Mouse (Mus musculus) embryonic facial prominence, embryonic 12.5 days (tissue): ENCODE results near the gene Hbq1a. TPM values are rescaled to one million over a fixed set of nuclear protein-coding genes. Genes with fewer than 3 reads are reported as not detected.

Experiments used
- ATAC-seq: fragments of 200-750 bp; cut with Nextera tagmentation; 2 replicates; pipeline ENCODE4 v1.8.0; 2017; ENCODE audit not compliant: insufficient number of reproducible peaks, insufficient read depth, low FRiP score, low TSS enrichment
- H3K27ac ChIP-seq: fragments of 300-500 bp; sonication (generic); 2 replicates; pipeline ENCODE4 v1.5.1; 2016; ENCODE audit warnings: mild to moderate bottlenecking
- H3K27me3 ChIP-seq: fragments of 300-500 bp; sonication (generic); 2 replicates; pipeline ENCODE4 v1.6.1; 2016; ENCODE audit warnings: mild to moderate bottlenecking, moderate library complexity
- H3K36me3 ChIP-seq: fragments of 300-500 bp; sonication (generic); 2 replicates; pipeline ENCODE4 v1.6.1; 2016; ENCODE audit warnings: mild to moderate bottlenecking
- H3K4me1 ChIP-seq: fragments of 300-500 bp; sonication (generic); 2 replicates; pipeline ENCODE4 v1.6.1; 2016
- H3K4me2 ChIP-seq: fragments of 300-500 bp; sonication (generic); replicated peaks from 2 replicates; pipeline ENCODE4 v1.6.1; 2016; ENCODE audit warnings: mild to moderate bottlenecking, moderate library complexity
- H3K4me3 ChIP-seq: fragments of 300-500 bp; sonication (generic); 2 replicates; pipeline ENCODE4 v1.5.1; 2016; ENCODE audit warnings: mild to moderate bottlenecking
- H3K9ac ChIP-seq: fragments of 300-500 bp; sonication (generic); 2 replicates; pipeline ENCODE4 v1.6.1; 2016; ENCODE audit warnings: mild to moderate bottlenecking, moderate library complexity
- H3K9me3 ChIP-seq: fragments of 300-500 bp; sonication (generic); 2 replicates; pipeline ENCODE4 v1.6.1; 2016; ENCODE audit warnings: mild to moderate bottlenecking, moderate library complexity
- WGBS: fragments of 180-500 bp; shearing (Covaris S2); methylation state at CpG from one replicate; pipeline ENCODE4 v1.1.7; 2016; 5-methylcytosine and 5-hydroxymethylcytosine counted together
- polyA plus RNA-seq: library from polyadenylated mRNA; unstranded; fragments of >200 nt; fragmentation: Nextera tagmentation; extraction: Ambion mirVana; gene quantifications from 2 replicates; pipeline ENCODE4 v1.2.1, GENCODE M21; 2016

The Hbq1a gene
- polyA plus RNA-seq, 1 experiment from 2014 or later, result not detected

DNA sequence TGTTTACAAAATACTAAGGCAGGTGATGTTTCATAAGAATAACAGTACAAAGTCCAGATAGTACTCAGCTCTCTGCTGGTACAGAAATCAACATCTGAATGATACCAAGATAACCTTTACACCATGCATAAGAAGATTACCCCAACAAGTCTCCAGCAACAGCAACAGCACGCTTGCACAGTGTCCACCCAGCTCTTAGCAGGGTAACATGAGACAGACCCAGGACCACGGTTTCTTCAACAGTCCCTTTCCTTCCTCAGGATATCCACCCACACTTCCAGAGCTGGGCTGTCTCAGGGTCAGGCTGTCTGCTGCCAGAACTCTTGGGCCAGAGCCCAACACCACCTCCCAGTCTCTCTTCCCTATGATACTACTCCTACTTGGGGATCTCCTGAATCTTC is 39.3 kb downstream of the Hbq1a start:
- 0 out of 2 replicates have a peak, but pooled peaks cover 5% of the 10 kb centered on the region for H3K4me1 ChIP-seq
- H3K27ac ChIP-seq, result no peak overlapping the region
- H3K9ac ChIP-seq, result no peak overlapping the region
- no peak overlapping the region for H3K4me3 ChIP-seq
- no peaks in the 10 kb centered on the region for H3K36me3 ChIP-seq
- ATAC-seq, result no peak
- H3K27me3 ChIP-seq, result no peaks in the 10 kb centered on the region
- 62% methylated on average over 2 of the region's 2 CpGs for WGBS
- H3K9me3 ChIP-seq, result peaks cover 4% of the 10 kb centered on the region
- H3K4me2 ChIP-seq, result no peak overlapping the region

DNA sequence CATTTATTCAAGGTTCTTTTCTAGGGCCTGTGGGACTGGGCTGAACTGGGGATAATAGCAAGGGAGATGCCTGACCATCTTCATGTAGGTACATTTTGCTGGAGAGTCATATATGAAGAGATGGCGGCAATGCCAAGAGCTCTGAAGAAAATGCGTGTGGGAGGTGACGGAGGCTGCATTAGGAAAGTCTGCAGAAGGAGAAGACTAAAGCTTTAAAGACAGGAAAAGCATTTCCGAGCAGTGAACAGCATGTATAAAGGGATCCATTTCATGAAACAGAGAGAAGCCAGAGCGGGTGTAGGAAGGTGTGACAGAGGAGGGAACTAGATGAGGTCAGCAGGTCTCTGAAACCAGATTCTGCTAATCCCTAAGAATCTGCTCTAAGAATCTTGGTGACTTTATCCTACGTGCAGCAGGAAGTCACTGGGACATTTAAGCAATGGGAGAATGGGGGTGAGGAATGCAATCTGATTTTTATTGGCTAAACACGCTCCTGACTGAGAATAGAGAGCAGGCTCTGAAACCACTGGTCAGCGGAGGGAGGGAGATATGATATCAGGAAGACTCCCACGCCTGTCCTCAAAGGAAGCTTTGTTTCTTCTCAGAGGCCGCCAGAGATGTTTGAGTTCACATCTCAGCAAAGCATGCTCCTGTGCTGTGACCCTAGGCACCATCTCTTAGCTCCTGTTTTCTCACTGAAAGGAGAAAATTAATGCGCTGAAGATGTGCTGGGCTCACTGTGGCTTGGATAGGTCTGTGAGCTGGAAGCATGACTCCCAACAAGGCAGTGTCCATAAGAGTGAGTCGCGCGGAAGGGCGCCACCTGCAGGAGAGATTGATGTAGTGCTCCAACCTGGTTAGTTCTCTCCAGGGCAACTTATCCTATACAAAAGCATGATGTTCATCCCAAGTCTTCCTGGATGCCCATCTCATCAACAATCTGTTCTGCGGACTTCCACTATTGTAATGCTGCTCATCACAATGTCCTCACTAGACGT is 40.9 kb downstream of the Hbq1a start:
- no peak overlapping the region for H3K4me3 ChIP-seq
- 0 out of 2 replicates have a peak, but pooled peaks cover 5% of the 10 kb centered on the region for H3K4me1 ChIP-seq
- no peak for ATAC-seq
- no peaks in the 10 kb centered on the region for H3K36me3 ChIP-seq
- H3K9ac ChIP-seq, result no peak overlapping the region
- H3K4me2 ChIP-seq, result no peak overlapping the region
- H3K27ac ChIP-seq, result no peak overlapping the region
- H3K9me3 ChIP-seq, result peaks cover 4% of the 10 kb centered on the region
- no peaks in the 10 kb centered on the region for H3K27me3 ChIP-seq
- 35% methylated on average over 17 of the region's 17 CpGs for WGBS

DNA sequence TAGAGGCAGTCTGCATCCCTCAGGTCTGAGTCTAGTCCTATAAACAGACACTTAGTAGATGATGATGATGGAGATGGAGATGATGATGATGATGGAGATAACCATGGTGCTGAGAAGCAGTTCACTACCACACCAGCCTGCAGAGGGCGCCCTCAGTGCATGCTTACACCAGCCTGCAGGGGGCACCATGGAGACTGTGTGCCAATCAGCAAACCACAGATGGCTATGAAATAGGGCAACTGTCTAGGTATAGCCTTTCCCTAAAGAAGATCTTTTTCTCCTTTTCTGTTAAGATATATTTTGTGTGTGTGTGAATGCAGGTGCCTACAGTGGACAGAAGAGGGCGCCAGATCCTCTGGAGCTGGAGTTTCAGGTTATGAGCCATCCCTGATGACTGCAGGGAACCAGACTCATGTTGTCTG is 42.9 kb downstream of the Hbq1a start:
- 8% methylated on average over 2 of the region's 2 CpGs for WGBS
- H3K9me3 ChIP-seq, result no peaks in the 10 kb centered on the region; the same call in 1 of the 2 replicates
- no peak overlapping the region for H3K4me3 ChIP-seq
- H3K27ac ChIP-seq, result no peak overlapping the region
- ATAC-seq, result no peak
- H3K9ac ChIP-seq, result no peak overlapping the region; the same call in 1 of the 2 replicates
- no peak overlapping the region for H3K4me2 ChIP-seq
- H3K27me3 ChIP-seq, result no peaks in the 10 kb centered on the region
- 0 out of 2 replicates have a peak, but pooled peaks cover 11% of the 10 kb centered on the region for H3K4me1 ChIP-seq
- no peaks in the 10 kb centered on the region for H3K36me3 ChIP-seq

DNA sequence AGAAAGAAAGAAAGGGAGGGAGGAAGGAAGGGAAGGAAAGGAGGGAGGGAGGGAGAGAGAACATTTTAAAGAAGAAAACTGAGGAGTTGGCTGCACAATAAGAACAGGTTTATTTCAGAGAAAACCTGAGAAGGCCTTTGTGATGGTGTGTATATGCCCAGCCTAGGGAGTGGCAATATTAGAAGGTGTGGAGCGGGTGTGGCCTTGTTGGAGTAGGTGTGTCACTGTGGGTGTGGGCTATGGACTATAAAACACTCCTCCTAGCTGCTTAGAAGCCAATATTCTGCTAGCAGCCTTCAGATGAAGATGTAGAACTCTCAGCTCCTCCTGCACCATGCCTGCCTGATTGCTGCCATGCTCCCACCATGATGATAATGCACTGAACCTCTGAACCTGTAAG is 43.5 kb downstream of the Hbq1a start:
- Histone ChIP-seq H3K4me2 (no peak overlapping the region), H3K27me3 (no peaks in the 10 kb centered on the region), H3K4me3 (no peak overlapping the region), H3K9ac (no peak overlapping the region), H3K36me3 (no peaks in the 10 kb centered on the region), H3K4me1 (0 out of 2 replicates have a peak, but pooled peaks cover 11% of the 10 kb centered on the region), H3K9me3 (no peaks in the 10 kb centered on the region; the same call in 1 of the 2 replicates), H3K27ac (no peak overlapping the region)
- WGBS, result 90% methylated on average over 1 of the region's 1 CpGs
- ATAC-seq, result no peak

DNA sequence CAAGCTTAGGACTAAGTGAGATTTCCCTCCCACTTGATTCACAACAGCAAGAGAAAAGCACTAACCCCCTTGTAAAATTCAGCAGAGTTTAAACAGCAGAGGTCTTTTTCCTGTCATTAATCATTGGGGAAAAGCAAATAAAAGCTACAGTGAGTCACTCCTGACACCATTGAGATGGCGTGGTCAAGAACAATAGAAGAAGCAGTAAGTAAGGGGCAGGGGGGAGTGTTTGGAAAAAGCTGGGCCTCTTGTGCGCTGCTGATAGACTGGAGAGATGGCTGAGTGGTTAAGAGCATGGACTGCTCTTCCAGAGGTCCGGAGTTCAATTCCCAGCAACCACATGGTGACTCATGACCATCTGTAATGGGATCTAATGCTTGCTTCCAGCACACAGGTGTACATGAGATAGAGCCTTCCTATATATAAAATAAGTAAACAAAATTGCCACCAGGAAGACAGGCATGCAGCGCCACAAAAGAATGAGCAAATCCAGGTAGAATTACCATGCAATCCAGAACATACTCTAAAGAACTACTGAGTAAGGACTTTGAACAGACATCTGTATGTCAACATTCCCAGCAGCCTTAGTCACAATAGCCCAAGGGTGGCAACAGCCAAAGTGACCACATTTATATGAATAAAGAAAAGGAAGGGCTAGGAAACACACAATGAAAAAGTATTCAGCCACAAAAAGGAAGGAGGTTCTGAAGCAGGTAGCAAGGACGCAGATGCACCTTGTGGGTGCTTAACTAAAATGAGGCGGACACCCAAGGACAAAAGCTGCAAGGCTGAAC is 45.8 kb downstream of the Hbq1a start:
- Histone ChIP-seq H3K4me3 (no peak overlapping the region), H3K27me3 (no peaks in the 10 kb centered on the region), H3K4me2 (no peak overlapping the region), H3K9me3 (no peaks in the 10 kb centered on the region; the same call in 1 of the 2 replicates), H3K4me1 (peaks cover 29% of the 10 kb centered on the region), H3K36me3 (peaks cover under 1% of the 10 kb centered on the region; the same call in 1 of the 2 replicates), H3K27ac (no peak overlapping the region), H3K9ac (no peak overlapping the region)
- ATAC-seq, result no peak
- 83% methylated on average over 6 of the region's 6 CpGs for WGBS

DNA sequence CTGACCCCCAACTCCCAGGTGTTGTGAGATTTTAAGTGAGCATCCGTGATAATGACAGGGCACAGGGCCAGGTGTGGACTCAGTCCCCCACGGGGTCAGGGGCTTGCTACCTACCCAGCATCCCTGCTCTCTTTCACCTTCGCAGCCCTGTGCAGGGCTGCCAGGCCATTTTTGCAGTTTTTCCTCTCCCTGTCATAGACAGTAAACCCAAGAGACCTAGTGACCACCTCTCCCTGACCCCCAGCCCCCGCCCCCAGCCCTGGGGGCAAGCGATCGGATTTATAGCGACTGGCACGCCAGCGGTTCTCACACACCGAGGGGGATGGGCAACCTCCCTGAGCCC is 47.4 kb downstream of the Hbq1a start:
- H3K27me3 ChIP-seq, result no peaks in the 10 kb centered on the region
- H3K36me3 ChIP-seq, result peaks cover 16% of the 10 kb centered on the region
- H3K4me3 ChIP-seq, result peak overlapping the region; percentile 90
- H3K4me2 ChIP-seq, result peak overlapping the region; percentile 70
- peak overlapping the region; percentile 87 for H3K27ac ChIP-seq
- H3K9ac ChIP-seq, result peak overlapping the region; percentile 97
- H3K4me1 ChIP-seq, result peaks cover 24% of the 10 kb centered on the region
- ATAC-seq, result peak; percentile 12; the same call in 1 of the 2 replicates
- no peaks in the 10 kb centered on the region; the same call in 1 of the 2 replicates for H3K9me3 ChIP-seq
- 3% methylated on average over 10 of the region's 10 CpGs for WGBS

DNA sequence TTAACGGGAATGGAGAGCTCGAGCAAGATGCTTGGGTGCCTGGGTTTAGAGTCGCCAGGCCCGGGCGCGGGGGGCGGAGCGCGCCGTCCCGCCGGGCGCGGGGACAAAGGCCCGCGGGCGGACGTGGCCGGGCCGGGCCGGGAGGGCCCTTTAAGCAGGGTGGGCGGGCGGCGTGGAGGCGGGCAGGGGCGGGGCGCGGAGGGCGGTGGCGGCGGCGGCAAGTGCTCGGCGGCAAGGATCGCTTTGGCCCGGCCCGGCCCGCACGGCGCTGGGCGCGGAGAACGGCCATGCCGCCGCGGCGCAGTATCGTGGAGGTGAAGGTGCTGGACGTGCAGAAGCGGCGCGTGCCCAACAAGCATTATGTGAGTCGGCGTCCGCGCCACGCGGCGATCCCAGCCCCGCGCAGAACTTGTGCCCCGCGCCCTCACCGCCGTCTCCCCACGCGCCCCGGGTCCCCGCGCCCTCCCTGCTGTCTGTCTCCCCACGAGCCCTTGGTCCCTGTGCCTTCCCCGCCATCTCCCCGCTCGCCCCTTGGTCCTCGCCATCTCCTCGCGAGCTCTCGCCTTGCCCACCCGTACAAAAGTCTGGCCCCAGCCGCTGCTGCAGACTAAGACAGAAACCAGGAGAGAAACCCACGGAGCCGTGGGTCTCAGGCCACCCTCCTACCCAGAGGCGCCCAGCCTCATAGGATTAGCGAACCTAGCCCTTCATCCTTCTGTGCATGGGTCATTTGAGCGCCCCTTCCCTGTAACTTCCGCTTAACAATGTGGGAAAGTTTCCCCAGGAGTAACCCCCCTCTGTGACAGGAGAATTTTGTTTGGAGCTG is 48.0 kb downstream of the Hbq1a start, which contains the start of gene Sh3pxd2b:
TSS of gene Sh3pxd2b (plus strand) at position 214 of the 826 bp plus-strand sequence.
- under 1% methylated on average over 76 of the region's 86 CpGs for WGBS
- peak; percentile 55 for ATAC-seq

DNA sequence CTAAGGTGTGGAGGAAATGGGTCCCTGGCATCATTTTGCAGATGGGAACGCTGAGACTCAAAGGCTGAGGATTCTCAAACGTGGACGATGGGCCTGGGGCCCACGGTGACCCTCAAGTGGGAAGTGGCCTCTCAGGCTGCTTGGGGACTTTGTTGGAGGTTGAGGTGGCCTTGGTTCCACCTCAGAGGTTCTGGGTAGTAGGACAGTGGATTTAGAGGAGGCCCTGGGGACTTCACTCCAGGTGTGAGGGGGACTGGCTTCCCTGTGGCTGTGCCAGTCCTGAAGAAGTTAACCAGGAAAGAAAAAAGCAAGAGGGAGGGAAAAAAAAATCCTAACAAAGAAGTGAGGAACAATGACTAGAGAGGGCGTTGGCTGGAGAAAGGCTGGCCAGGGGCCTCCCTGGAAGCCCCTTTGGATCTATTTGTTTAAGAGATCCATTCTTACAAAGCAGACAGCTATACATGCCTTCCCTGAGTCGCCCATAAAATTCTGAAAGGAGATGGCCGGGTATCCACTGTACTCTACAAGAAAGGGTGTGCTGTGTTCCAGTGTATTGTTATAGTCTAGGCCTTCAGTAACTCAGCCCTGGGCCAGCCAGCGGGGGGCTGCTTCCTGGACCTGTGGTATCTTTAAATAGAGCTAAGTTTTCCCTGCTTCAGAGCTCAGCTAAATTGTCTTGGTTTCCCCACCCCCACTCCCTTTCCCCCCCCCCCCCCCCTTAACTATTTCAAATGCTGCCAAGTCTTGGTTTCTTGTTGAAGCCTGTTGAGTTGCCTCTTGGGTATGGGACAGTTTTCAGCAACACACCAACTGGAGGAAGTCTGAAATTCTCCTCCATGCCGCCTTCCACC is 48.8 kb downstream of the Hbq1a start:
- H3K4me3 ChIP-seq, result peak overlapping the region; percentile 90
- no peak for ATAC-seq
- H3K9ac ChIP-seq, result peak overlapping the region; percentile 97
- H3K4me1 ChIP-seq, result peaks cover 24% of the 10 kb centered on the region
- H3K27ac ChIP-seq, result peak overlapping the region; percentile 87
- WGBS, result 20% methylated on average over 9 of the region's 9 CpGs
- H3K9me3 ChIP-seq, result no peaks in the 10 kb centered on the region; the same call in 1 of the 2 replicates
- peaks cover 17% of the 10 kb centered on the region for H3K36me3 ChIP-seq
- H3K4me2 ChIP-seq, result peak overlapping the region; percentile 70
- H3K27me3 ChIP-seq, result no peaks in the 10 kb centered on the region

More for the DNA sequence above, 48.0 kb downstream of the Hbq1a start, which contains the start of gene Sh3pxd2b:
- peak within 1 kb of the TSS; percentile 87 for H3K27ac ChIP-seq
- H3K4me2 ChIP-seq, result peak within 1 kb of the TSS; percentile 70
- H3K4me1 ChIP-seq, result peaks cover 24% of the 10 kb centered on the region
- peak within 1 kb of the TSS; percentile 90 for H3K4me3 ChIP-seq
- H3K27me3 ChIP-seq, result no peaks in the 10 kb centered on the region
- H3K9ac ChIP-seq, result peak within 1 kb of the TSS; percentile 97
- peaks cover 17% of the 10 kb centered on the region for H3K36me3 ChIP-seq
- no peaks in the 10 kb centered on the region; the same call in 1 of the 2 replicates for H3K9me3 ChIP-seq

DNA sequence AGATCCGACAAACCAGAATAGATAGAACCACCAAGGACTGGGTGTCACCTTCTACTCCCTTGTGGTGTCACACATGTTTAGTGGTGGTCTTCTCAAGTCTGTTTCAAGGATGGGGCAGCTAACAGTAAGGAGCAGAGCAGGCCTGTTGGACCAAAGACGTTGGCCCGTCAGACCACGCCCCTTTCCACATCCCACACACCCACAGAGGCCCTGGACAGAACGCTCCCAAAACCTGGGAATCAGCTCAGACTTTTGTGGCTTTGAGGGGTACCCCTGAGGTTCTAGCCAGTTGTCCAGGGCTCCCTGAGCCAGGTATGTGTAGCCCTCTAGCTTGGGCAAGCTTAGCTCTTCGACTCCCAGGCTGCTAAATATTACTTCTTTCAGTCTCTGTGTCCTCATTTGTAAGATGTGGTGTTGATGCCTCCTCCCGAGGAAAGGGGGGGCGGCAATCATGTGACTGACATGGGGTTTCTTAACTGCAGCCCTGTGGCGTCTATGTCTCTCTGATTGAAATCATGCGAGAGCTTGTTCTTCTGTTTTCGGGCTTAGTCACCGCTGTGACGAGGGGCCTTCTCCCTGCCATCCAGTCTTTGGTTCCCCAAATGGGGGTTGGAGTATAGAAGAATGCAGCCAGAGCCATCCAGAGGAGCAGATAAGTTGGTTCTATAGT is 49.5 kb downstream of the Hbq1a start:
- Histone ChIP-seq H3K4me1 (peaks cover 24% of the 10 kb centered on the region), H3K9me3 (no peaks in the 10 kb centered on the region; the same call in 1 of the 2 replicates), H3K4me3 (peak overlapping the region; percentile 90), H3K9ac (no peak overlapping the region), H3K36me3 (peaks cover 22% of the 10 kb centered on the region), H3K27me3 (no peaks in the 10 kb centered on the region), H3K27ac (peak overlapping the region; percentile 68; the same call in 1 of the 2 replicates), H3K4me2 (peak overlapping the region; percentile 70)
- WGBS, result 66% methylated on average over 13 of the region's 13 CpGs
- ATAC-seq, result no peak
